Mouse (Mus musculus): Measurements from ENCODE around the gene Ugt1a8. TPM values are rescaled to one million over a fixed set of nuclear protein-coding genes. Genes with fewer than 3 reads are reported as not detected.

Ugt1a8 gene
- total and polyA plus RNA-seq, 2 experiments = 0.07 to 4.0 TPM

- TF ChIP-seq CTCF (IDR thresholded peaks at IDR 0.05; ENCODE audit: low read depth, low read length) (no peak), POLR2A (IDR thresholded peaks at IDR 0.05; ENCODE audit: extremely low read depth, insufficient read depth, low read length) (no peak)
- WGBS = 67% methylated on average over 10 of the region's 10 CpGs
- H3K4me1 ChIP-seq (ENCODE audit: control insufficient read depth, insufficient read depth, low read length) = peaks cover 30% of the 10 kb centered on the region
- no peak overlapping the region for H3K27ac ChIP-seq (replicated peaks; ENCODE audit: insufficient read depth, low read depth, low read length)
- no peaks in the 10 kb centered on the region for H3K36me3 ChIP-seq (ENCODE audit: control insufficient read depth, insufficient read depth, low read length)
- H3K4me3 ChIP-seq (ENCODE audit: insufficient read depth, low read depth, low read length) = no peak overlapping the region
- H3K79me2 ChIP-seq (ENCODE audit: control insufficient read depth, insufficient read depth, low read length) = no peaks in the 10 kb centered on the region
- no peaks in the 10 kb centered on the region for H3K27me3 ChIP-seq (ENCODE audit: control insufficient read depth, insufficient read depth, low read length)
- DNase-seq (ENCODE audit: extremely low read depth, low read depth, low spot score) = peak; percentile 88
- no peak overlapping the region for H3K9ac ChIP-seq (ENCODE audit: low read depth, low read length)
Observed at GRCm38 (mm10) chr1:88256886-88257663, 169.5 kb downstream of the Ugt1a8 start.

GRCm38 (mm10) chr1:88257681-88258080 lies 170.1 kb downstream of the Ugt1a8 start:
- Histone ChIP-seq H3K9ac (ENCODE audit: low read depth, low read length) (no peak overlapping the region), H3K4me1 (ENCODE audit: control insufficient read depth, insufficient read depth, low read length) (peaks cover 29% of the 10 kb centered on the region), H3K27ac (replicated peaks; ENCODE audit: insufficient read depth, low read depth, low read length) (no peak overlapping the region), H3K79me2 (ENCODE audit: control insufficient read depth, insufficient read depth, low read length) (no peaks in the 10 kb centered on the region), H3K36me3 (ENCODE audit: control insufficient read depth, insufficient read depth, low read length) (peaks cover 2% of the 10 kb centered on the region; the same call in 1 of the 2 replicates), H3K27me3 (ENCODE audit: control insufficient read depth, insufficient read depth, low read length) (no peaks in the 10 kb centered on the region), H3K4me3 (ENCODE audit: insufficient read depth, low read depth, low read length) (no peak overlapping the region)
- TF ChIP-seq POLR2A (IDR thresholded peaks at IDR 0.05; ENCODE audit: extremely low read depth, insufficient read depth, low read length) (no peak), CTCF (IDR thresholded peaks at IDR 0.05; ENCODE audit: low read depth, low read length) (no peak)
- no peak for DNase-seq (ENCODE audit: extremely low read depth, low read depth, low spot score)
- 89% methylated on average over 6 of the region's 6 CpGs for WGBS

- peaks cover 6% of the 10 kb centered on the region; the same call in 1 of the 2 replicates for H3K36me3 ChIP-seq (ENCODE audit: control insufficient read depth, insufficient read depth, low read length)
- no peak overlapping the region for H3K9ac ChIP-seq (ENCODE audit: low read depth, low read length)
- H3K4me1 ChIP-seq (ENCODE audit: control insufficient read depth, insufficient read depth, low read length) = peaks cover 22% of the 10 kb centered on the region
- H3K27me3 ChIP-seq (ENCODE audit: control insufficient read depth, insufficient read depth, low read length) = no peaks in the 10 kb centered on the region
- WGBS = 77% methylated on average over 6 of the region's 6 CpGs
- H3K4me3 ChIP-seq (ENCODE audit: insufficient read depth, low read depth, low read length) = no peak overlapping the region
- no peak overlapping the region for H3K27ac ChIP-seq (replicated peaks; ENCODE audit: insufficient read depth, low read depth, low read length)
- TF ChIP-seq CTCF (IDR thresholded peaks at IDR 0.05; ENCODE audit: low read depth, low read length) = no peak
- no peak for TF ChIP-seq POLR2A (IDR thresholded peaks at IDR 0.05; ENCODE audit: extremely low read depth, insufficient read depth, low read length)
- no peak for DNase-seq (ENCODE audit: extremely low read depth, low read depth, low spot score)
- no peaks in the 10 kb centered on the region for H3K79me2 ChIP-seq (ENCODE audit: control insufficient read depth, insufficient read depth, low read length)
Observed at GRCm38 (mm10) chr1:88258361-88258760, 170.7 kb downstream of the Ugt1a8 start.

GRCm38 (mm10) chr1:88258881-88259642 lies 171.4 kb downstream of the Ugt1a8 start:
- H3K36me3 ChIP-seq (ENCODE audit: control insufficient read depth, insufficient read depth, low read length) = peaks cover 11% of the 10 kb centered on the region; the same call in 1 of the 2 replicates
- WGBS = 68% methylated on average over 8 of the region's 8 CpGs
- H3K4me1 ChIP-seq (ENCODE audit: control insufficient read depth, insufficient read depth, low read length) = peaks cover 19% of the 10 kb centered on the region
- peak; percentile 87 for DNase-seq (ENCODE audit: extremely low read depth, low read depth, low spot score)
- H3K4me3 ChIP-seq (ENCODE audit: insufficient read depth, low read depth, low read length) = no peak overlapping the region
- H3K27me3 ChIP-seq (ENCODE audit: control insufficient read depth, insufficient read depth, low read length) = no peaks in the 10 kb centered on the region
- no peak for TF ChIP-seq POLR2A (IDR thresholded peaks at IDR 0.05; ENCODE audit: extremely low read depth, insufficient read depth, low read length)
- no peak for TF ChIP-seq CTCF (IDR thresholded peaks at IDR 0.05; ENCODE audit: low read depth, low read length)
- no peaks in the 10 kb centered on the region for H3K79me2 ChIP-seq (ENCODE audit: control insufficient read depth, insufficient read depth, low read length)
- H3K27ac ChIP-seq (replicated peaks; ENCODE audit: insufficient read depth, low read depth, low read length) = peak overlapping the region; percentile 18
- H3K9ac ChIP-seq (ENCODE audit: low read depth, low read length) = no peak overlapping the region

GRCm38 (mm10) chr1:88259643-88260024 lies 172.0 kb downstream of the Ugt1a8 start:
- DNase-seq (ENCODE audit: extremely low read depth, low read depth, low spot score) = no peak
- Histone ChIP-seq H3K9ac (ENCODE audit: low read depth, low read length) (no peak overlapping the region), H3K27ac (replicated peaks; ENCODE audit: insufficient read depth, low read depth, low read length) (peak overlapping the region; percentile 18), H3K79me2 (ENCODE audit: control insufficient read depth, insufficient read depth, low read length) (no peaks in the 10 kb centered on the region), H3K27me3 (ENCODE audit: control insufficient read depth, insufficient read depth, low read length) (no peaks in the 10 kb centered on the region), H3K4me1 (ENCODE audit: control insufficient read depth, insufficient read depth, low read length) (peaks cover 19% of the 10 kb centered on the region), H3K4me3 (ENCODE audit: insufficient read depth, low read depth, low read length) (no peak overlapping the region), H3K36me3 (ENCODE audit: control insufficient read depth, insufficient read depth, low read length) (peaks cover 15% of the 10 kb centered on the region)
- TF ChIP-seq CTCF (IDR thresholded peaks at IDR 0.05; ENCODE audit: low read depth, low read length) (no peak), POLR2A (IDR thresholded peaks at IDR 0.05; ENCODE audit: extremely low read depth, insufficient read depth, low read length) (no peak)
- 64% methylated on average over 4 of the region's 4 CpGs for WGBS
